Mouse (Mus musculus) left cerebral cortex, postnatal 10 days (tissue): ENCODE data around the gene Lrp1. TPM values are rescaled to one million over a fixed set of nuclear protein-coding genes. Genes with fewer than 3 reads are reported as not detected.
A peak's percentile ranks its signal among the peaks of the same experiment; 100 is the strongest.

Experiments used
- DNase-seq, 2 experiments: peaks; one replicate each; pipeline ENCODE4 v3.0.0; 2021 to 2022; ENCODE audit warnings: low spot score in 2 of 2, mixed read lengths in 1 of 2; ENCODE audit errors: extremely low spot score in 1 of 2
- intact Hi-C: fragments of 180-260 bp; cut with DNase I; formaldehyde crosslinking; loops from one replicate; pipeline ENCODE4 v1.15.1; 2025
- total RNA-seq, 2 experiments: library from RNA; stranded (reverse); gene quantifications; 2 replicates each; pipeline ENCODE4 v1.2.3; 2021

Gene Lrp1
- total RNA-seq, 2 experiments from 2014 or later: 264 to 283 TPM

DNA sequence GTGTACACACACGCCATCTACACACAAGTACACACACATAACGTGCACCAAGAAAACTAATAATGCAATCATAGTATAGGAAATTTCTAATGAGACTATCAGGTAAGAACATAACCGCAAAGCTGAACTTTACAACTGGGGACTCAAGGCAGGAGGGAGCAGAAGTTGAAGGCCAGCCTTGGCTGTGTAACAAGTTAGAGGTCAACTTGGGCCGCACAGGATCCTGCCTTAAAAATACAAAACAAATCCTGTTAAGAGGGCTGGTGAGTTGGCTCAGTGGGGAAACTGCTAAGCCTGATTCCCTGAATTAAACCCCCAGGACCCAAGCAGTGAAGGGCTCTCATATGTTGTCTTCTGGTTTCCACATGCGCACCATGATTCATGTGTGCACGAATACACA lies 18.8 kb downstream of the Lrp1 start:
- intact Hi-C loops: no loop called here
- no peak for DNase-seq

DNA sequence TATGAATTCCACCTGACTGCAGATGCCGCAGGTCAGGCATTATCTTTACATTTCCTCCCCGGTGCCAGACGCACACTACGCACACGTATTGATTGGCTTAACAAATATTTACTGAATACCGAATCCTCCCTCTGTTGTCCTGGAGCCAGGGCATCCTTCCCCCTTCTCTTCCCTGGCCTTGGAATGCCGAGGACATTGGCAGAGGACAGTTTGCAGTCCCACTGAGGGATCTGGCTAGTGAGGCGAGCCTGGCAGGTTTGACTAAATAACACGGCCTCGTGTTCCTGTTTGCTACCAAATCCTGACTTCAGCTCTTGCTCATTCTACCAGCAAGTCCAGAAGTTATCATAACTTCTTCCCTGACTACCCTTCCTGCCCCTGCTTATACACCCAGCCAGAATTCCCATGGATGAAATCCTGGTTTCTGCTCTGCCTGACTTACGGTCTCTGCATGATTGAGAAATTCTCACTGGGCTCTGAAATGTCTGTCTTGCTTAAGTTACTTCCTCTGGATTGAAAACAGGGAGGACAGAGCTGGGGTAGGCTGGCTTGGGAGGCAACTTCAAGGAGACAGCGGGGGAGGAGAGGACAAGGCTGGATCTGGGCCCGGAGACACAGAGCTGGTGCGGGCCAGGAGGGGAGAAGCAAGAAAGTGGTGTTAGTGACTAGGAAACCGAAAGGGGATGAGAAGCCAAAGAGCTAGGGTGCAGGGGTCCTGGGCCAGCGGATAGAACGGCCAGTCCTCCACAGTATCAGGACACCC lies 21.0 kb downstream of the Lrp1 start:
- DNase-seq: peak in 1 of 2 experiments; percentile 73
- intact Hi-C loops: no loop called here

DNA sequence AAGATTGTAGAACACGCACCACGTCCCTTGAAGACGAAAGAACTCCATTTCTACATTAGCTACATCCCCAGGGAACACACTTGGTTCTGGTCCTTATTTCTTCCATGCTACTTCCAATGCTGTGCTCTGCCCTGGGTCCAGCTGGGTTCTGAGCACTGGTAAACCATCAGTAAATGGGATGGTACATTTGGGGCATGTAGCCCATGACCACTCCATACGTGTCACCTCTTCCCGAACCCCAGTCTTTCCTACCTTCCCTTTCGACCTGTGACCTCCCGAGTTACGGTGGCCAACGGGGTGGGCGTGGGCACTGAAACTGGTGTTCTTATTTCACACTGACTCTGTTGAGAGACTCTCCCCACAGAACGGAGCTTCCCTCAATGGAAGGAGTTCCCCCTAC lies 21.7 kb downstream of the Lrp1 start:
- intact Hi-C loops: no loop called here
- DNase-seq: no peak

DNA sequence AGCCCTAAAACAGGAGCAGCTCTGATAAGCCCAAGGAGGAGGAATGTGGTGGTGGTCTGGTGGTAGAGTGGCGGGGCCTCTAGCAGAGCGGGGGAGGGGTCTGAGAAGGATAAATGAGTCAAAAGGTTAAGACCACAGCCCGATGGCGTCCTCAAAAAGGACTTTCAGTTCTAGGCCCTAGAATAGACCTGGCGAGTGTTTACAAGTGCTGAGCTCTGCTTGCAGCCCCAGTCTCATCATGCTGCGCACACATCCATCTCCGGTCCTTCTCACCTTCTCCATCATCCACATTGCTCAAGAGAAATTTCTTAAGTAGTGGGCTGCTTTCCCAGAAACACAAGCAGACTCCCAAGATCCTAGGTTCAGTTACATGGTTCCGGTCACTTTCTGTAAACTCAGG lies 22.3 kb downstream of the Lrp1 start:
- intact Hi-C loops: no loop called here

DNA sequence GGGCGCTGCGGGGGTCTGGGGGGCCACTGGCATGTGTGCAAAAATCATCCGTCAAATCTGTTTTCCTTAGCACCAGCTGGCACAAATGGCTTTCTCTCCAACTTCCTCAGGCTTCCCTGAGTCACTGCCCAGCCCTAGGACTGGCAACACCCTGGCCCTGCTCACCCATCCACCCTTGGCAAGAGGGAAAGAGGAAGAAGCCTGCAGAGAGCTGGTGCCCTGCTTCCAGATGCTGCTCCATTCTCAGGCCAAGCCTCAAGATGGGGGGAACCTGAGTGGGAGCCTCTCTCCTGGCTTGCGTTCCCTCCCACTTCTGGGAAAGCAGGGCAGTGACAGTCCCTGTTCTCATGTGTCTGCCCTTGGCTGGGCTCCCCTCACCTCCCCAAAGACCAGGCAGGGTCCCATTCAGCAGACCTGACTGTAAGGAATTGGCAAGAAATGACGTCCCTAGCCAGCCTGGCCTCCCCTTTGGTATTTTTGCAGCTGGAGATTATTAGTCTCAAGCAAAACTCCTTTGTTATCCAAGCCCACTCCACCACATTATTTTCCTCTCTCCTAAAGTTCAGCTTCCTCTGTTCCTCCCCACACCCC lies 23.5 kb downstream of the Lrp1 start:
- intact Hi-C loops: no loop called here
- no peak for DNase-seq

More for the DNA sequence above, 22.3 kb downstream of the Lrp1 start:
- DNase-seq: no peak

DNA sequence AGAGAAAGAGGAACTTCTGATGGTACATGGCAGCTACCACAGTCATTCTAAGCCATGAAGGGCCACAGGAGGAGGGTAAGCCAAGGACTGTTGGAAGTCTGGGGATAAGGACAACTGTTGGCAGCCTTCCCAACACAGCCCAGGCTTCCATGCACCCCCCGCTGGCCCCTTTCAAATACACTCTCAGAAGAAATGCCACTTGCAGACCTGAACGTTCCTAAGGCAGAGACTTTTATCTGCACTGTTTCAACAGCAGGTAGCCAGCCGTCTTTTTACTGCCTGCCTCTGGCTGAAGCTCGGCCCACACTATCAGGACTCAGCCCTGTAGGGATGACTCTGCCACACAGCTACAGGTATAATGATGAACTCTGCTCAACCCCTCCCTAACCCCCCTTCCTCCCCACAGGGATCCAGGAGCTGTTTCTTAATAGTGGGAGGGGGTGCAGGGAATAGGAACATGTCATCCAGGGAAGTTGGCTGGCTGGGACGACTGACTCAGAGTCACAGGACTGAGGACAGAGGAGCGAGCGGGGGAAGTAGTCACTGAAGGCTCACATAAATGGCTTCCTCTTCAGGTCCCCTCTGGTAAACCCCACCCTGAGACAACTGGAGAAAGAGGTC lies 24.5 kb downstream of the Lrp1 start:
- DNase-seq: peak in 1 of 2 experiments; percentile 74
- intact Hi-C loops: no loop called here

DNA sequence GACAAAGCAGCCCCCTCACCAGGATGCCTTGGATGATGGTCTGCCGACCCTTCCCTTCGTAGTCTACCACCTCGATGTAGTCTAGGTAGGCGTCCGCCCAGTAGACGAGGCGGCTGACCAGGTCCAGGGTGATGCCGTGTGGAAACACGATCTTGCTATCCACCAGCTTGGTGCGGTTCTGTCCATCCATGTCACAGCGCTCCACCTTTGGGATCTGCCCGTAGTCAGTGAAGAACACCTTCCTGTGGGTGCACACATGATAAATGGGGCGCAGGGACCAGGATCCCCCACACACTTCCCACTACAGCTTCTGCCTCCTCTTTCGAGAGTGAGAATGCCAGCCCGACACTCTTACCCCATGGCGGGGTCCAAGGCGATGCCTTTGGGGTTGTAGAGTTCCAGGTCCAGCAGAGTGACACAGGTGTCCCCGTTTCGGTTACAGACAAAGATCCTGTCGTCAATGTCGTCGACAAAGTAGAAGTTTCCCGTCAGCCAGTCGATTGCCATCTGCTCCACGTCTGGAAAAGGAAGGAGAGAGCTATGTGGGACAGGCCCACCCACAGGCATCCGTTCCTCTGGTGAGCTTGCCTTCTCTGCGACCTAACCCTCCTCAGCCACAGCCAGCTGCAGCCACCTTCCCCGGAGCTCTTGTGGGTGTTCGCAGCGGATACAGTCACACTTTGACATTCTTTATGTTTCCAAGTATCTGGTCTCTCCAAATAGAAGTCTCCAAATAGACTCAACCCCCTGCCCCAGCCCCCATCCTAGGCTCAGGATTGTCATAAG lies 25.8 kb downstream of the Lrp1 start:
- DNase-seq: no peak
- intact Hi-C loops: no loop called here

DNA sequence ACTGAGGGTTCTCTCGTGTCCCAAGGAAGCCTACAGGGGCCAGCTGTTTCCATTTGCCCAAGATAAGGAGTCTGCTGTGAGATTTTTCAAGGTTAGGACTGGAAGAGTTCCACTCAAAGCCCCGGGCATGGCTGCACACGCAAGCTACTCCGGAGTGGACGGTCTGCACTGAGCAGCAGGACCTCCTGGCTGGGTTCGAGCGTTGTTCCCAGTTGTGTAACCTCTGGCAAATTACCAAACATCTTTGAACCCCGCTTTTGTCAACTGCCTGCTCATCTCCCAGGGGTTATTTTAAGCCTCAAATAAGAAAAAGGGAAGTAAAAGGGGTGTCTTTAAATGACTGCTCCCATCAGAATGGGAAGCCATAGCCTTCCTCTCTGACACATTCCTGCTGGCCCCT lies 26.5 kb downstream of the Lrp1 start:
- DNase-seq: no peak
- intact Hi-C loops: no loop called here

DNA sequence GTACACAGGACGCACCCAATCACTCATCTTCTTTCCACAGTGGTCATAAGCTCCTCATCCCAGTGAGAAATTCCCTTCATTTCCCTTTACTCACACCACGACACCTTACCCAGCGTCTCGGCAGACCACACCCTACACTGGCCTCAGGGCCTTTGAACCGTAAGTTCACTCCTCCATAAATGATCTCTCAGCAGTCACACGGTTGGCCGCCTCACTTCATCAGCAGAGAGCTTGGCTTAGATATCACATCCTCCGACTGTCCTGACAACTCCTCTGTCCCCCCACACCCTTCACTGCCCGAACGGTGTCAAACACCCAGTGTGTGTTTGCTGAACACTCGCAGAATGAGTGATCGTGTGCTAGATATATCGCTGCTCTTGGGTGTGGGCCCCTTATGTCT lies 28.1 kb downstream of the Lrp1 start:
- intact Hi-C loops: no loop called here
- no peak for DNase-seq

DNA sequence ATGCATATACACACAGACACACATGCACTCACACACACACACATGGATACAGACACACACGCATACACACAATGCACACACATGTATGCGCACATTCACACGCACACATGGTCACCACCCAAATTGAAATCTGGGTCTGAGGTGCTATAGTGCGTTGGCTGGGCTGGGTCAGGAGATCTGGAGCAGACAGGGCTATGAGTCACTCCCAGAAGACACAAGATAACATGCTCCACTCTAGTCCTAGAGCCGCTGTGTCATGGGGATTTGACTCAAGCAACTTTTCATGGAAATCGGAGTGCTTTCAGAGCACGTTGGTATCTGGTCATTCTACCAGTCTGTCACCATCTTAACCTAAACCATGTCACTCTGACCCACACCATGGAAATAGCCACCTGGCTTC lies 28.5 kb downstream of the Lrp1 start:
- no peak for DNase-seq
- intact Hi-C loops: no loop called here

DNA sequence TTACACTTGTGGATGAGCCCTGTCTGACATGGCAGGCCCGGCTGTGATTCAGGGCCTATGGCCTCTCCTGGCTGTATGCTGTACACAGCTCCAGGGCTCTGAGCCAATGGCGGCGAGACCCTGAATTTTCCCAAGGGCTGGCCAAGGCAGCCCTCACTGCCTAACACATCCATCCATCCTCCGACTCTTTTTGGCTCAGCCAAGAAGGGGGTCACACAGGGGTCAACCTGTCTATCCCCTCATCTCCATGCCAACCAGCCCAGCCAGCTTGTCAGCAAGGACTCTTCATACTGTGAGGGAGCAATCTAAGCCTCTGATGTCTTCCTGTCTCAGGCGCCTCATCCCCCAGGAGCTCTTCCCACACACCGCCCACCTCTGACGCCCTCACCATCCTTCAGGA lies 29.4 kb downstream of the Lrp1 start:
- no peak for DNase-seq
- intact Hi-C loops: no loop called here

DNA sequence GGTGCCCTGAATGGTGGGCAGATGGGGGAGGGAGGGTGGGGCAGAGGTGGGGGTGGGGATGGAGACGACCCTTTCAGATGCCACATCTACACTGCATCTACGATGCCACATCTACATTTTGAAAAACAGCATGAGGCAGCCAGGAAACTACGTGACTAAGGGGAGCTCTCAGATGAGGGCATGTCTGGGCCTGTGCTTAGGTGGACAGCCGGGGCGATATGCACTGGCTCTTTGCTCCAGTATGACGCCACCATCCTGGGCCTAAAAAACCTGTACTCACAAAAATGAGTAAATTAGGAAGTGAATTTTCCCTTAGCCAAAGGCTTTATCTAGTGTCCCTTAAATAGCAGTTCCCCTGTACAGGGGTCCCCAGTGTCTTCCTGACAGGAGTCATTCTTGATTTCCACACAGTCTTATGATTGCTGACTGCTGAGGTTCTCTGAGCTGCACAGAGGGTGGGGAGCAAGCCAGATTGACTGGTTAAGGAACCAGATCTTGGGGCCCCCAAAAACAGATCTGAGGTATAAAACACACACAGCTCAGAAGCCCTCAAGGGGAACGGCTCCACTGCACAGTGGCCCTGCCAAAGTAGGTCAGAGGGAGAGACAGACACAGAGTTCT lies 30.0 kb downstream of the Lrp1 start:
- DNase-seq: no peak
- intact Hi-C loops: no loop called here

DNA sequence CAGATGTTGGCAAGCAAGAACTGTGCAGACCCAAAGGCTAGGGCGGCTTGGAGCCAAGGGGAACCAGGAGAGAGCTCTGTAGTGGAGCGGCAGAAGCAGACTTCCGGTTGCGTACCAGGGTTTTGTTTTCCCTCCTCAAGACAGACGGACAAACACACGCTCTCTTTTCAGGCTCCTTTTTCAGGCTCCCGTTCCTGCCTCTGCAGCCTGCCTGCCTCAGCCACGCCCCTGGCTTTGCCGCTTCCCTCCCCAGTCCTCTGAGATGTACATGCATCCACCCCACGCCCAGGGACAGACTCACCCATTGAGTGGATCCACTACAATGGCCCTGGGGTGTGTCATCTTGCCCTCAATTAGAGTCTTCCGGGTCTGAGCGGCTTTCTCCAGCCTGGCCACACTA lies 30.7 kb downstream of the Lrp1 start:
- DNase-seq: no peak
- intact Hi-C loops: no loop called here

DNA sequence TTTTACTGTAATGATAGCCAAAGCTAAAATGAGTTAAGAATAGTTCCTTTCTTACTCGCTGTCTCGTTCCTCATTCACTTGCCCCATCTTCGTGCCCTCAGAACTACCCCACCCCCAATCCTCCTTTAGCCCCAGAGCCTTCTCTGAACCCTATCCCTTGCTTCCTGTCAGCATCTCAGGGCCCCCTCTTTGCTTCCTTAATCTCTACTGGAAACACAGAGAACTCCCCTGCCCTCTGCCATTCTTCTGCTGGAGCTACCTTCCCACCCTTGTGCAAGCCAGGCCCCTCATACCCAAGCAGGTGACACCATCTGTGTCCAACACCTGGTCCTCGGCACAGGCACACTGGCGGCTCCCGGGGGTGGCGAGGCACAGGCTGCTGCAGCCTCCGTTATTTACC lies 33.2 kb downstream of the Lrp1 start:
- no peak for DNase-seq
- intact Hi-C loops: no loop called here

DNA sequence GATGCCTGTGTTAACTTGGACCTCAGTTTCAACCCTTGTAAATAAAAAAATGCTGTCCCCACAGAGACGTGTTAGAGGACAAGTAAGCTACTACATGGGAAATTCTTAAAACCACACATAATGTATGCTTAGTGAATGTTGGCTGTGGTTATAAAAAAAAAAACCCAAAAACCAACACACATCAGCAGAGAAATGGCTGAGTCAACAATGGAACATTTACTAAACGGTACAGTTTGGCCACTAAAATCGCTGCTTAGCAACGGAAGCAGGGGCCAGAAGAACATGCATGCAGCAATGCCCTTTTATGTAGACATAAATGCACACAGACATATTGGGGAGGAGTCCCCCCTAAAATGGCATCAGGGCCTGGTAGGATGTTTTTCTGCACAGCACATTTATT lies 34.7 kb downstream of the Lrp1 start:
- no peak for DNase-seq
- intact Hi-C loops: no loop called here

DNA sequence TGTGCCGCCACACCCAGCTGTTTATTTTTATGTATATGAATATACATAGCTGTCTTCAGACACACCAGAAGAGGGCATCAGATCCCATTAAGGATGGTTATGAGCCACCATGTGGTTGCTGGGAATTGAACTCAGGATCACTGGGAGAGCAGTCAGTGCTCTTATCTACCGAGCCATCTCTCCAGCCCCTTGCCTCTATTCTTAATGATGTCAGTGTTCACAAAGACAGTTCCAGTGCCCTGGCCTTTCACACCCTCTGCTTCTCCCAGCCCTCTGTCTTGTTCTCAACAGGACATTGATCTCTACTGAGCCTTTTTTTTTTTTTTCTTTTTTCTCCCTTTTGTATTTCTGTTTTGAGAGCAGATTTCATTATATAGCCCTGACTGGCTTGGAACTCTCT lies 35.4 kb downstream of the Lrp1 start:
- intact Hi-C loops: no loop called here
- DNase-seq: no peak

DNA sequence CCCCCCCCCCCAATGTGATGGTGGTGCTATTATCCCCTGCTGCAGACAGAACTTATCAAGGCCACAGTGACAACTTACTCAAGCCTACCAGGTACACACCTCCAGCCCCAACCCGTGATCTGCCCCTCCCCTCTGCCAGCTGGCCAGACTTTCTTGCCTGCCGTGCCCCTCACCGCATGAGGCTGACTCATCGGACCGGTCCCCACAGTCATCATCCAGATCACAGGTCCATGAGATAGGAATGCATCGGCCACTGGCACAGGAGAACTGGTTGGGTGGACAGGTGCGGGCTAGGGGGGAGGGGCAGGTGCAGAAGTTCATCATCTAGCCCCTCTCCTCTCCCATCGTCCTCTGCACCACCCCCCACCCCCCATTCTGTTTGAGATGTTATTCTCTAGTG lies 37.3 kb downstream of the Lrp1 start:
- DNase-seq: no peak
- intact Hi-C loops: no loop called here

DNA sequence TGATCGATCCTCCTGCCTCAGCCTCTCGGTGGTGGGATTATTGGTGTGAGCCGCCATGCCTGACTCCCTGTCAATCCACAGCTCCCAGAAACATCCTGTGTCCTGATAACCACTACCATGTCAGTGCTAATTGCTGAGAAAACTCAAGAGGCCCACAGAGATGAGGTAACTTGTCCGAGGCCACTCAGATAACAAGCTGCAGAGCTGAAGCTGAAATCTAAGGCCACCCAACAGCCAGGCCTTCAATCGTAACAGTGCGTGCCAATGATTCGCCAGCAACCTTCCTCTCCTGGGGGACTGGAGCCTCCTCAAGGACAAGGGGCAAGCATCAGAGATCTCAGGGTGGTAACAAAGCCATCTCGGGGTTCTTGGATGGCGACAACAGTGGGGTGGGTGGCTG lies 39.7 kb downstream of the Lrp1 start:
- DNase-seq: no peak
- intact Hi-C loops: no loop called here

DNA sequence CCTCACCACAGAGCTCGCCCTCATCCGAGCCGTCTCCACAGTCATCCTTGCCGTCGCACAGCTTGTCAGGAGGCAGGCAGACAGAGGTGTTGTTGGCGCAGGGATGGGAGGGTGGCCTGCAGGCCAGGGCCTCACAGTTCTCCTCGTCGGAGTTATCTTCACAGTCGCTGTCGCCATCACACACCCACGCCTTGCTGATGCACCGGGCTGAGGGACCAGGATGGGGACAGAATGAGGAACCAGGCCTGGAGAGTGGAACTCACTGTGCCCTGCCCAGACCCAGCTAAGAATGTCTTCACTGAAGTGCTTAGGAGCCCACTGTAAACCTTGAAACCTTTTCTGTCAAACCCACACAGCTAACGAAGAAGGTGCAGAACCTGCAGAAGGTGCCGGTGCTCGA lies 43.0 kb downstream of the Lrp1 start:
- no peak for DNase-seq
- intact Hi-C loops: loop anchor here (5.0 kb wide), 1 partner anchor 44 kb away; the partner anchor contains the start of gene Lrp1
